Mouse (Mus musculus): ENCODE data around the gene Adar. TPM values are rescaled to one million over a fixed set of nuclear protein-coding genes. Genes with fewer than 3 reads are reported as not detected.

Gene Adar
- polyA plus RNA-seq (2017; shearing (Covaris generic)), result 10 to 100 TPM; 51.0 to 56.7 TPM

GRCm38 (mm10) chr3:89714359-89715206 is at the start of gene Adar:
Gene Adar (plus strand): TSS chr3:89715022.
- peak; percentile 80 for ATAC-seq

GRCm38 (mm10) chr3:89667131-89667530 is 47.7 kb upstream of the Adar start:
- no peak for ATAC-seq

- ATAC-seq, result no peak
These were observed 43.5 kb upstream of the Adar start for GRCm38 (mm10) chr3:89671334-89671733.

GRCm38 (mm10) chr3:89672573-89673317 is 42.1 kb upstream of the Adar start:
- ATAC-seq, result peak; percentile 66

- ATAC-seq, result no peak
These were observed 37.2 kb upstream of the Adar start for GRCm38 (mm10) chr3:89677617-89678016.

- no peak for ATAC-seq
These were observed 28.8 kb upstream of the Adar start for GRCm38 (mm10) chr3:89686031-89686430.

- no peak for ATAC-seq
These were observed 25.9 kb upstream of the Adar start for GRCm38 (mm10) chr3:89688694-89689581.

GRCm38 (mm10) chr3:89691776-89692175 is 23.0 kb upstream of the Adar start:
- ATAC-seq, result no peak

- ATAC-seq, result no peak
These were observed 18.5 kb upstream of the Adar start for GRCm38 (mm10) chr3:89696152-89696821.

GRCm38 (mm10) chr3:89698958-89699357 is 15.9 kb upstream of the Adar start:
- no peak for ATAC-seq

GRCm38 (mm10) chr3:89700461-89700860 is 14.4 kb upstream of the Adar start:
- ATAC-seq, result no peak

GRCm38 (mm10) chr3:89703596-89703995 is 11.2 kb upstream of the Adar start:
- no peak for ATAC-seq

- ATAC-seq, result no peak
These were observed 10.8 kb upstream of the Adar start for GRCm38 (mm10) chr3:89704064-89704463.

- ATAC-seq, result peak; percentile 40
These were observed 565 bp downstream of the Adar start for GRCm38 (mm10) chr3:89715207-89715966.

GRCm38 (mm10) chr3:89715967-89716256 is 1.1 kb downstream of the Adar start:
- ATAC-seq, result no peak

- no peak for ATAC-seq
These were observed 7.2 kb downstream of the Adar start for GRCm38 (mm10) chr3:89722032-89722431.

- no peak for ATAC-seq
These were observed 8.7 kb downstream of the Adar start for GRCm38 (mm10) chr3:89723400-89724084.

- peak; percentile 62 for ATAC-seq
These were observed 12.2 kb downstream of the Adar start for GRCm38 (mm10) chr3:89727028-89727427.

GRCm38 (mm10) chr3:89728848-89729247 is 14.0 kb downstream of the Adar start:
- no peak for ATAC-seq

GRCm38 (mm10) chr3:89730350-89731331 is 15.8 kb downstream of the Adar start:
- peak; percentile 94 for ATAC-seq

Data from activated CD4-positive, CD25-positive, alpha-beta regulatory T cell, adult 4 months (primary cell).